Mouse (Mus musculus) embryonic fibroblast, embryonic 13.5 days (primary cell): ENCODE data around the gene Ldhc.

Source experiments
- CTCF ChIP-seq: IDR thresholded peaks from 2 replicates; pipeline ENCODE4 v1.5.1; 2011; ENCODE audit warnings: mild to moderate bottlenecking, control low read depth, low read length, moderate library complexity, borderline replicate concordance; ENCODE audit not compliant: insufficient read depth
- POLR2A ChIP-seq: IDR thresholded peaks from 2 replicates; pipeline ENCODE4 v1.6.1; 2011; ENCODE audit warnings: low read depth, mild to moderate bottlenecking, control low read depth, low read length, moderate library complexity

DNA sequence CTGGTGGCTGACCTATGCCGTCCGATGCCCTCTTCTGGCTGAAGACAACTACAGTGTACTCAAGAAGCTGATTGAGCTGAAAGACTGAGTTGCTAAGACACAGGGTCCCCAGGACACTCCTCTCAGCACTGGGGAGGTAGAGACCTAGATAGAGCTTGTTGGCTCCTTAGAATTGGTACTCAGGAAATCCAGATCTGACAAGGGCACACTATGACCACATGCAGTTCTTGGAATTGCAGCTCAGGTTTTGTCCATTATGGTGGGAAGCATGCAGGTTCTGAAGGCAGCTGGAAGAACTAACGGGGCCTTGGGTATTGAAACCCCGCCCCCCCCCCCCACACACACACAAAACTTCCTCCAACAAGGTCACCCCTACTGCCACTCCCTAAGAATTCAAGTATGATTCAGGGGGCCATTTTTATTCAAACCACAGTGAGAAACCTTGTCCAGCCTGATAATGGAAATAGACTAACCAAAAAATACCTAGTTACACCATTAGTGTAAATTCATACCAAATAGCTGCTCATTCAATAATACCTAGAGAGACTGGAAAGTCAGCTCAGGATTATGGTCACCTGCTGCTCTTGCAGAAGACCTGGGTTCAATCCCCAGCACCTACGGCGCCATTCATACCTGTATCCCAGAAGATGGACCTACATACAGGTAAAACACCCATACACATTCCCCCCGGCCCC, 5.0 kb upstream of the Ldhc start:
- TF ChIP-seq CTCF (no peak), POLR2A (no peak)
